Mouse (Mus musculus) intestine, embryonic 15.5 days (tissue): ENCODE data around the gene Slc32a1. TPM values are rescaled to one million over a fixed set of nuclear protein-coding genes. Genes with fewer than 3 reads are reported as not detected.

Source experiments
- ATAC-seq: fragments of 200-750 bp; cut with Nextera tagmentation; 2 replicates; pipeline ENCODE4 v1.8.0; 2017; ENCODE audit warnings: moderate TSS enrichment, moderate library complexity
- H3K27ac ChIP-seq: fragments of 300-500 bp; sonication (generic); 2 replicates; pipeline ENCODE4 v1.5.1; 2015; ENCODE audit warnings: mild to moderate bottlenecking, inconsistent platforms
- H3K27me3 ChIP-seq: fragments of 300-500 bp; sonication (generic); replicated peaks from 2 replicates; pipeline ENCODE4 v1.6.1; 2015; ENCODE audit warnings: inconsistent platforms
- H3K36me3 ChIP-seq: fragments of 300-500 bp; sonication (generic); 2 replicates; pipeline ENCODE4 v1.6.1; 2015; ENCODE audit warnings: inconsistent platforms
- H3K4me1 ChIP-seq: fragments of 300-500 bp; sonication (generic); replicated peaks from 2 replicates; pipeline ENCODE4 v1.6.1; 2015; ENCODE audit warnings: inconsistent platforms
- H3K4me2 ChIP-seq: fragments of 300-500 bp; sonication (generic); replicated peaks from 2 replicates; pipeline ENCODE4 v1.6.1; 2015; ENCODE audit warnings: mild to moderate bottlenecking, inconsistent platforms
- H3K4me3 ChIP-seq: fragments of 300-500 bp; sonication (generic); replicated peaks from 2 replicates; pipeline ENCODE4 v1.5.1; 2015; ENCODE audit warnings: inconsistent platforms
- H3K9ac ChIP-seq: fragments of 300-500 bp; sonication (generic); 2 replicates; pipeline ENCODE4 v1.6.1; 2015; ENCODE audit warnings: inconsistent platforms
- H3K9me3 ChIP-seq: fragments of 300-500 bp; sonication (generic); 2 replicates; pipeline ENCODE4 v1.6.1; 2016; ENCODE audit warnings: inconsistent platforms
- WGBS: fragments of 180-500 bp; shearing (Covaris S2); methylation state at CpG from one replicate; pipeline ENCODE4 v1.1.7; 2015; 5-methylcytosine and 5-hydroxymethylcytosine counted together
- microRNA counts: library from miRNA; unstranded; fragments of <30 nt; microRNA quantifications from one replicate; lab custom pipeline; 2016
- polyA plus RNA-seq: library from polyadenylated mRNA; unstranded; fragments of >200 nt; fragmentation: Nextera tagmentation; extraction: Ambion mirVana; gene quantifications from 2 replicates; pipeline ENCODE4 v1.2.1, GENCODE M21; 2015

Slc32a1 gene
- polyA plus RNA-seq, 1 experiment from 2014 or later: not detected

GRCm38 (mm10) chr2:158651159-158651908 lies 40.8 kb downstream of the Slc32a1 start:
- ATAC-seq: no peak

GRCm38 (mm10) chr2:158652985-158653384 lies 42.4 kb downstream of the Slc32a1 start:
- Histone ChIP-seq H3K27me3 (no peaks in the 10 kb centered on the region), H3K9ac (no peak overlapping the region), H3K9me3 (no peaks in the 10 kb centered on the region), H3K27ac (no peak overlapping the region), H3K4me2 (no peak overlapping the region), H3K4me1 (no peaks in the 10 kb centered on the region), H3K36me3 (no peaks in the 10 kb centered on the region), H3K4me3 (no peak overlapping the region)
- ATAC-seq: peak; percentile 49; the same call in 1 of the 2 replicates
- 12% methylated on average over 4 of the region's 4 CpGs for WGBS

More at GRCm38 (mm10) chr2:158651159-158651908, 40.8 kb downstream of the Slc32a1 start:
- no peaks in the 10 kb centered on the region for H3K36me3 ChIP-seq
- no peak overlapping the region for H3K4me2 ChIP-seq
- no peaks in the 10 kb centered on the region for H3K9me3 ChIP-seq
- H3K27me3 ChIP-seq: no peaks in the 10 kb centered on the region
- H3K9ac ChIP-seq: no peak overlapping the region
- WGBS: 61% methylated on average over 7 of the region's 7 CpGs
- H3K4me3 ChIP-seq: no peak overlapping the region
- H3K27ac ChIP-seq: no peak overlapping the region
- H3K4me1 ChIP-seq: no peaks in the 10 kb centered on the region

- Histone ChIP-seq H3K9me3 (no peaks in the 10 kb centered on the region), H3K4me2 (no peak overlapping the region), H3K9ac (no peak overlapping the region), H3K27ac (no peak overlapping the region), H3K4me3 (no peak overlapping the region), H3K4me1 (peaks cover 9% of the 10 kb centered on the region; the same call in 1 of the 2 replicates), H3K27me3 (no peaks in the 10 kb centered on the region), H3K36me3 (no peaks in the 10 kb centered on the region)
- 63% methylated on average over 9 of the region's 9 CpGs for WGBS
- ATAC-seq: no peak
Measured at GRCm38 (mm10) chr2:158654717-158655116, 44.1 kb downstream of the Slc32a1 start.

- Histone ChIP-seq H3K27ac (no peak overlapping the region), H3K4me2 (no peak overlapping the region), H3K9ac (no peak overlapping the region), H3K4me3 (no peak overlapping the region), H3K27me3 (no peaks in the 10 kb centered on the region), H3K36me3 (no peaks in the 10 kb centered on the region), H3K9me3 (no peaks in the 10 kb centered on the region), H3K4me1 (peaks cover 9% of the 10 kb centered on the region; the same call in 1 of the 2 replicates)
- WGBS: 70% methylated on average over 4 of the region's 4 CpGs
- no peak for ATAC-seq
Measured at GRCm38 (mm10) chr2:158655806-158656205, 45.2 kb downstream of the Slc32a1 start.

GRCm38 (mm10) chr2:158658822-158659221 lies 48.3 kb downstream of the Slc32a1 start:
- Histone ChIP-seq H3K4me1 (peaks cover 9% of the 10 kb centered on the region; the same call in 1 of the 2 replicates), H3K27me3 (no peaks in the 10 kb centered on the region), H3K36me3 (no peaks in the 10 kb centered on the region), H3K4me3 (no peak overlapping the region), H3K9me3 (no peaks in the 10 kb centered on the region), H3K4me2 (no peak overlapping the region), H3K9ac (no peak overlapping the region), H3K27ac (peak overlapping the region; percentile 56)
- peak; percentile 59 for ATAC-seq
- WGBS: 35% methylated on average over 6 of the region's 6 CpGs

GRCm38 (mm10) chr2:158659346-158659745 lies 48.8 kb downstream of the Slc32a1 start:
- Histone ChIP-seq H3K4me3 (no peak overlapping the region), H3K9ac (no peak overlapping the region), H3K9me3 (no peaks in the 10 kb centered on the region), H3K4me1 (peaks cover 9% of the 10 kb centered on the region; the same call in 1 of the 2 replicates), H3K27ac (peak overlapping the region; percentile 56; the same call in 1 of the 2 replicates), H3K36me3 (no peaks in the 10 kb centered on the region), H3K27me3 (no peaks in the 10 kb centered on the region), H3K4me2 (no peak overlapping the region)
- WGBS: 55% methylated on average over 3 of the region's 3 CpGs
- ATAC-seq: no peak

- WGBS: 62% methylated on average over 4 of the region's 4 CpGs
- H3K27ac ChIP-seq: no peak within 1 kb of the TSS
- no peak for ATAC-seq
Measured at GRCm38 (mm10) chr2:158665098-158665497, 54.5 kb downstream of the Slc32a1 start, which contains the start of gene Ppp1r16b. TSS of gene Ppp1r16b (plus strand) at chr2:158665398.

More at GRCm38 (mm10) chr2:158665098-158665497, 54.5 kb downstream of the Slc32a1 start, which contains the start of gene Ppp1r16b:
- Histone ChIP-seq H3K4me3 (no peak within 1 kb of the TSS), H3K4me2 (no peak within 1 kb of the TSS), H3K4me1 (peaks cover 26% of the 10 kb centered on the region), H3K9me3 (no peaks in the 10 kb centered on the region), H3K9ac (no peak within 1 kb of the TSS), H3K27me3 (peaks cover 43% of the 10 kb centered on the region), H3K36me3 (no peaks in the 10 kb centered on the region)

MicroRNAs encoded within 50 kb of the gene (microRNA counts, 519-probe panel; counts per million panel counts)
- 1,249 counts per million, percentile 31 among the panel's probes with 10 or more counts for microRNA mmu-miR-3474 (lab: Ali Mortazavi, UCI)

Other genes with a start within 250 kb of the Slc32a1 start
- gene Snhg11, start 235.1 kb upstream of the Slc32a1 start, polyA plus RNA-seq: 4.8 and 7.0 TPM in 2 replicates
- 14.3 and 15.0 TPM in 2 replicates for gene Ralgapb, start 200.9 kb upstream of the Slc32a1 start, polyA plus RNA-seq
- not detected in 2 replicates for gene Adig, start 108.2 kb upstream of the Slc32a1 start, polyA plus RNA-seq
- gene Arhgap40, start 98.0 kb upstream of the Slc32a1 start, polyA plus RNA-seq: 0.23 TPM in 1 of 2 replicates, not detected in the other
- 9.3 and 9.4 TPM in 2 replicates for gene Actr5, start 14.1 kb downstream of the Slc32a1 start, polyA plus RNA-seq
- gene Ppp1r16b, start 54.6 kb downstream of the Slc32a1 start, polyA plus RNA-seq: 4.1 and 4.2 TPM in 2 replicates
- gene Fam83d, start 157.3 kb downstream of the Slc32a1 start, polyA plus RNA-seq: 43.7 and 45.4 TPM in 2 replicates
- 13.3 and 13.6 TPM in 2 replicates for gene Dhx35, start 184.0 kb downstream of the Slc32a1 start, polyA plus RNA-seq